Mouse (Mus musculus) bone marrow macrophage, adult 2 months (primary cell): ENCODE data around the gene Bach2.

Source experiments
- CTCF ChIP-seq: IDR thresholded peaks from 2 replicates; pipeline ENCODE4 v1.5.1; 2012; ENCODE audit warnings: low read depth, mild to moderate bottlenecking, low read length, moderate library complexity
- POLR2A ChIP-seq: IDR thresholded peaks from 2 replicates; pipeline ENCODE4 v1.6.1; 2012; ENCODE audit warnings: mild to moderate bottlenecking, low read depth, low read length, borderline replicate concordance

DNA sequence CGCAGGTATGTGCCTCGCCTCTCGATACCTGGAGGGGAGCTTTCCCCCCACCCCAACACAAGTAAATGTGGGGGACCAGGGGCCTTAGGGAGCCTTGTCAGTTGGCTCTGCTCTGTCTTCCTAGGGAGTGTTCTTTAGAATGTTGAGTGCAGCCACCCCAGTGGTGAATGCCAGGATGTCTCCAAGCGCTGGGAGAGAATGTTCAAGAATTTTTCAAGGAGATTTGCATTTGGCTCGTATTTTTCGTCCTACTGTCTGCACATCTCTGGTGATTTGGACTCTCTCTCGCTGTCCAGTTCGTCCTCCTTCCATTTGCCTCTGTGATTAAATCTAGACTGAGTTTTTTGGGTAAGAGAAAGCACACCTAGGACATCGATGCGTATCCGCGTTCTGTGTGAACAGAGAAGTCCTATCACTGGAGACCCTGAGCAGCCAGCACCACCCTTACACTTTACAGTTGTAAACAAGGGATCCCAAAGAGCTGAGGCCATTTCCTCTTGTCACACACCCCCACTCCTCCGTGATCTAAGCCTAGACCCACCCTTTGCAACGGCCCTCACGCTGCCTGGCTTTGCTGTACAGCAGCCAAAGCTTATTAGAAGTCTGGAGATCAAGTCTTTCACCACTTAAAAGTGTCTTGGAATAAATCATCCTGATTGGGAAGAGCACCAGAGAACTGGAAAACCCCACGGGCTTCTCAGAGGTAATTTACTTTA lies 143.2 kb downstream of the Bach2 start:
- TF ChIP-seq CTCF (no peak), POLR2A (no peak)
